Mouse (Mus musculus): Measurements from ENCODE around the gene Skap1. TPM values are rescaled to one million over a fixed set of nuclear protein-coding genes. Genes with fewer than 3 reads are reported as not detected.

The Skap1 gene
- polyA plus RNA-seq, 1 experiment from 2014 or later, result 1.4 TPM

DNA sequence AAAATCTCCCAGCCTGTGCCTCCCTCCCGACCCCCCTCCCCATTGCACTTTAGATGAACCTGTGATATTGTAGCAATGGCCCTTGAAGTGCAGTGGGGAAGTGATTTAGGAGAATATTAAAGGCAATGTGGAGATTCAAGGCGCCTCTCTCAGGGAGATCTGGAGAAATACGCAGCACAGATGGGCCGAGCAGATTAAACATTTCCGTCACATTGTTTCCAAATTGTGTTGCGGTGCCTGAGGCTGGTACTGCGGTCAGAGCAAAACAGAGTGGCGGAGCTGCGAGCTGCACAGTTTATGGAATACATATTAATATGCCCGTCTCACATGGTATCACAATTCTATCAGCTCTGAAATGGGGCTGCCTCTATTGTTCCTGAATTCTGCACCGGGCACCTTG is 278.6 kb downstream of the Skap1 start:
- H3K9ac ChIP-seq (ENCODE audit: low read length), result no peak overlapping the region
- H3K4me3 ChIP-seq (replicated peaks; ENCODE audit: low read length), result no peak overlapping the region
- 19% methylated on average over 11 of the region's 11 CpGs for WGBS
- H3K4me1 ChIP-seq (ENCODE audit: control insufficient read depth, insufficient read depth, low read length), result no peaks in the 10 kb centered on the region
- no peak for ATAC-seq (ENCODE audit: insufficient read depth, low FRiP score)
- no peaks in the 10 kb centered on the region for H3K9me3 ChIP-seq (replicated peaks; ENCODE audit: control insufficient read depth, low read length)
- no peaks in the 10 kb centered on the region for H3K36me3 ChIP-seq (ENCODE audit: control insufficient read depth, insufficient read depth, low read length)
- no peaks in the 10 kb centered on the region; the same call in 1 of the 2 replicates for H3K27me3 ChIP-seq (ENCODE audit: control insufficient read depth, insufficient read depth, low read length)
- peak overlapping the region; percentile 24; the same call in 1 of the 2 replicates for H3K4me2 ChIP-seq (ENCODE audit: low read depth, low read length)
- H3K27ac ChIP-seq (ENCODE audit: low read length), result no peak overlapping the region

DNA sequence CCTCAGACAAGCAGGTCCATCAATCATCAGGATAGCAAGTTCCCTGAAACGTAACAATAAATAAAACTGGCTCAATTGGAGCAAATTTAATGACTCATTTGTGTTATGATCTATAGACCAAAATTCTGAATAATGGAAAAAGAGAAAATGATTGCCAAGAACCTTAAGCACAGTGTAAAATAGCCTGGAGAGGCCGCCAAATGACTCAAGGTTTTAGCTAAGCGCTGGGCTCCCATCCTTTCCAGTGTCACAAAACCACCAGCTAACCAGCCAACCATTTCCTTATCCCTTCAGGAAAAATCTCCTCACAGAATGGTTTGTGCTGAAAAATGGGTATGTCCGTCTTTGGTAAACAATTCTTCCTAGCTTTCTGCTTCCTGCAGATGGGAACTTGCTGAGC is 279.5 kb downstream of the Skap1 start:
- 64% methylated on average over 4 of the region's 4 CpGs for WGBS
- no peaks in the 10 kb centered on the region for H3K4me1 ChIP-seq (ENCODE audit: control insufficient read depth, insufficient read depth, low read length)
- no peaks in the 10 kb centered on the region for H3K9me3 ChIP-seq (replicated peaks; ENCODE audit: control insufficient read depth, low read length)
- H3K4me3 ChIP-seq (replicated peaks; ENCODE audit: low read length), result no peak overlapping the region
- no peaks in the 10 kb centered on the region; the same call in 1 of the 2 replicates for H3K27me3 ChIP-seq (ENCODE audit: control insufficient read depth, insufficient read depth, low read length)
- no peak overlapping the region for H3K4me2 ChIP-seq (ENCODE audit: low read depth, low read length)
- H3K9ac ChIP-seq (ENCODE audit: low read length), result no peak overlapping the region
- no peak overlapping the region for H3K27ac ChIP-seq (ENCODE audit: low read length)
- H3K36me3 ChIP-seq (ENCODE audit: control insufficient read depth, insufficient read depth, low read length), result no peaks in the 10 kb centered on the region
- ATAC-seq (ENCODE audit: insufficient read depth, low FRiP score), result no peak

DNA sequence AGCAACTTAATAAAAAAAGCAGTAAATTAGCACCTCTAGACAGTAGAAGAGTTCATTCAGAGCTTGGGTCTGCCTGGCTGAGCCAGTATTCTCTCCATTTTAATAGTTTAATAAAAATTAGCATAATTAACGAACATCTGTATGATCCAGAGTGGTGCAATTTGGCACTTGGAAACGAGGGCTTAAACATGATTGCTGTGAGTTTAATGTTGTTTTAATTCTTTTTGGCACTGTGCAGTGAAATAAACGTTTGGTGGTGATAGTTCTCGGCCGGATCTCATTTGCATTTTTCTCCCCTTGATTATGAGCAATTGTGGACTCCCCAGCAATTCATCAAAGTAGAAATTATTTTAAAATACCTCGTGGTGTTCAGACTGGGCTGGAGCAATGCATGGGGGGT is 282.3 kb downstream of the Skap1 start:
- H3K4me1 ChIP-seq (ENCODE audit: control insufficient read depth, insufficient read depth, low read length), result no peaks in the 10 kb centered on the region
- H3K9me3 ChIP-seq (replicated peaks; ENCODE audit: control insufficient read depth, low read length), result no peaks in the 10 kb centered on the region
- no peak for ATAC-seq (ENCODE audit: insufficient read depth, low FRiP score)
- no peak overlapping the region for H3K27ac ChIP-seq (ENCODE audit: low read length)
- no peak overlapping the region for H3K4me2 ChIP-seq (ENCODE audit: low read depth, low read length)
- no peak overlapping the region for H3K9ac ChIP-seq (ENCODE audit: low read length)
- H3K4me3 ChIP-seq (replicated peaks; ENCODE audit: low read length), result no peak overlapping the region
- no peaks in the 10 kb centered on the region; the same call in 1 of the 2 replicates for H3K27me3 ChIP-seq (ENCODE audit: control insufficient read depth, insufficient read depth, low read length)
- WGBS, result 63% methylated on average over 6 of the region's 6 CpGs
- no peaks in the 10 kb centered on the region for H3K36me3 ChIP-seq (ENCODE audit: control insufficient read depth, insufficient read depth, low read length)

DNA sequence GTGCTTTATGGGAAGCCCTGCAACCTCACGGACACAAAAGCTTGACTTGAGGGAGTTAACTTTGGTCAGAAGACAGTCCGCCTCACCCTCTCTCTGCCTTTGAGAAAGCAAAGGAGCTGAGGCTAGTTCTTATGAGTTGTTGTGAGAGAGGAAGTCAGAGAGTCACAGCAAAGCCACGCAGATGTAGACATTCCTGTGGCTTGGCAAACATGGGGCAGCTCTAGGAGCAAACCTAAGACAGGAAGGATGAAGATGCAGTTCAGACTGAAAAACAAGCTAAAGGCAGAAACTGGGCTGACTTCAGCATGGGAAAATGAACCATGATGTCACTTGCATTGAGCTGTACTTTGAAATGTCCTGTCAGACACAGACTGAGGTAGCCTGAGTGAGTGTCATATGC is 283.2 kb downstream of the Skap1 start:
- Histone ChIP-seq H3K4me3 (replicated peaks; ENCODE audit: low read length) (no peak overlapping the region), H3K9ac (ENCODE audit: low read length) (no peak overlapping the region), H3K9me3 (replicated peaks; ENCODE audit: control insufficient read depth, low read length) (no peaks in the 10 kb centered on the region), H3K4me1 (ENCODE audit: control insufficient read depth, insufficient read depth, low read length) (no peaks in the 10 kb centered on the region), H3K27me3 (ENCODE audit: control insufficient read depth, insufficient read depth, low read length) (no peaks in the 10 kb centered on the region), H3K36me3 (ENCODE audit: control insufficient read depth, insufficient read depth, low read length) (no peaks in the 10 kb centered on the region), H3K4me2 (ENCODE audit: low read depth, low read length) (no peak overlapping the region), H3K27ac (ENCODE audit: low read length) (no peak overlapping the region)
- WGBS, result 41% methylated on average over 3 of the region's 3 CpGs
- no peak for ATAC-seq (ENCODE audit: insufficient read depth, low FRiP score)

DNA sequence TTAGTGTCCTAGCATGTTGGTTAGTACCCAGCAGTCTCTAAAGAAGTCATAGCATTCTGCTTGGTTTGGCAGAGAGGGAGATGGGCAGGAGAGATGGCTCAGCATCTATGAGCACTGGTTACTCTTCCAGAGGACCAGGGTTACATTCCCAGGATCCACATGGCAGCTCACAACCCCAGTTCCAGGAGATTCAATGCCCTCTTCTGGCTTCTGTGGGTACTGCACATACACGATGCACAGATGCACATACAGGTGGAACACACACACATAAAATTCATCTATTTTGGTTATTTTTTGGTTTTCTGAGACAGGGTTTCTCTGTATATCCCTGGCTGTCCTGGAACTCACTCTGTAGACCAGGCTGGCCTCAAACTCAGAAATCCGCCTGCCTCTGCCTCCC is 290.9 kb downstream of the Skap1 start:
- H3K9ac ChIP-seq (ENCODE audit: low read length), result no peak overlapping the region
- H3K9me3 ChIP-seq (replicated peaks; ENCODE audit: control insufficient read depth, low read length), result no peaks in the 10 kb centered on the region
- no peaks in the 10 kb centered on the region for H3K27me3 ChIP-seq (ENCODE audit: control insufficient read depth, insufficient read depth, low read length)
- H3K4me1 ChIP-seq (ENCODE audit: control insufficient read depth, insufficient read depth, low read length), result no peaks in the 10 kb centered on the region
- no peak overlapping the region for H3K4me2 ChIP-seq (ENCODE audit: low read depth, low read length)
- no peak for ATAC-seq (ENCODE audit: insufficient read depth, low FRiP score)
- 92% methylated on average over 2 of the region's 2 CpGs for WGBS
- no peak overlapping the region for H3K4me3 ChIP-seq (replicated peaks; ENCODE audit: low read length)
- H3K27ac ChIP-seq (ENCODE audit: low read length), result no peak overlapping the region
- no peaks in the 10 kb centered on the region for H3K36me3 ChIP-seq (ENCODE audit: control insufficient read depth, insufficient read depth, low read length)

DNA sequence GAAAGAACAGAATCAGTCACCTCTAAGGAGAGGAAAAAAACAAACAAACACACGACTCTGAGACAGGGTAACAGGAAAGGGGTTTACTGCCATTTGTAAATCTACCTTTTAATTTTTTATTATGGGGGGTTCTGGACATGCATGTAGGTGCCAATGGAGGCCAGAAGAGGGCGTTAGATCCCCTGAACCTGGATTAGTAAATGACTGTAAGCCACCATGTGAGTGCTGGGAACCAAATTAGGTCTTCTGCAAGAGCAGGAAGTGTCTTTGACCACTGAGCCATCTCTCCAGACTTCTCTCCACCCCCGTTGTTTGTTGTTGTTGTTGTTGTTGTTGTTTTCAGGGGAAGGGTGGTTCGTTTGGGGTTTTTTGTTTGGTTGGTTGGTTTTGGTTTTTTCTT is 293.0 kb downstream of the Skap1 start:
- ATAC-seq (ENCODE audit: insufficient read depth, low FRiP score), result no peak

DNA sequence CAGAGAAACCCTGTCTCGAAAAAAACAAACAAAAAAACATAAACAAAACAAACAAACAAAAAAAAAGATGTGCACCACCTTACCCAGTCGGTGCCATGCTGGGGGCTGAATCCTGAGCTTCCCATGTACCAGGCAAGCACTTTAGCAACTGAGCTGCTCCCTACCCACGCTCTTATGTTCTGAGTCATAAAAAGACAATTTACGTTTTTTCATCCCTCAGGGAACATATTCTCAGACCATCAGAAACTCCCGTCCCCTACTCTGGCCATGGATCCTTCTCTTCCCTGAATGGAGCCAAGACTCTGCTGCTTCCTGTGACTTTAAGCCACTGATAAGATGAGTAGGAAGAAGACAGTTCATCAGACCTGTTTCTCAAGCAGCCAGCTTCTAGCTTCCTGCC is 294.0 kb downstream of the Skap1 start:
- no peak overlapping the region for H3K4me2 ChIP-seq (ENCODE audit: low read depth, low read length)
- H3K27me3 ChIP-seq (ENCODE audit: control insufficient read depth, insufficient read depth, low read length), result no peaks in the 10 kb centered on the region
- H3K27ac ChIP-seq (ENCODE audit: low read length), result no peak overlapping the region
- no peaks in the 10 kb centered on the region for H3K9me3 ChIP-seq (replicated peaks; ENCODE audit: control insufficient read depth, low read length)
- 61% methylated on average over 5 of the region's 5 CpGs for WGBS
- no peaks in the 10 kb centered on the region for H3K4me1 ChIP-seq (ENCODE audit: control insufficient read depth, insufficient read depth, low read length)
- no peak overlapping the region for H3K4me3 ChIP-seq (replicated peaks; ENCODE audit: low read length)
- no peak for ATAC-seq (ENCODE audit: insufficient read depth, low FRiP score)
- H3K36me3 ChIP-seq (ENCODE audit: control insufficient read depth, insufficient read depth, low read length), result no peaks in the 10 kb centered on the region
- H3K9ac ChIP-seq (ENCODE audit: low read length), result no peak overlapping the region

More for the DNA sequence above, 293.0 kb downstream of the Skap1 start:
- no peak overlapping the region for H3K4me3 ChIP-seq (replicated peaks; ENCODE audit: low read length)
- no peaks in the 10 kb centered on the region for H3K36me3 ChIP-seq (ENCODE audit: control insufficient read depth, insufficient read depth, low read length)
- no peak overlapping the region for H3K27ac ChIP-seq (ENCODE audit: low read length)
- H3K9ac ChIP-seq (ENCODE audit: low read length), result no peak overlapping the region
- H3K27me3 ChIP-seq (ENCODE audit: control insufficient read depth, insufficient read depth, low read length), result no peaks in the 10 kb centered on the region
- no peaks in the 10 kb centered on the region for H3K9me3 ChIP-seq (replicated peaks; ENCODE audit: control insufficient read depth, low read length)
- H3K4me2 ChIP-seq (ENCODE audit: low read depth, low read length), result no peak overlapping the region
- H3K4me1 ChIP-seq (ENCODE audit: control insufficient read depth, insufficient read depth, low read length), result no peaks in the 10 kb centered on the region
- WGBS, result 48% methylated on average over 4 of the region's 4 CpGs

DNA sequence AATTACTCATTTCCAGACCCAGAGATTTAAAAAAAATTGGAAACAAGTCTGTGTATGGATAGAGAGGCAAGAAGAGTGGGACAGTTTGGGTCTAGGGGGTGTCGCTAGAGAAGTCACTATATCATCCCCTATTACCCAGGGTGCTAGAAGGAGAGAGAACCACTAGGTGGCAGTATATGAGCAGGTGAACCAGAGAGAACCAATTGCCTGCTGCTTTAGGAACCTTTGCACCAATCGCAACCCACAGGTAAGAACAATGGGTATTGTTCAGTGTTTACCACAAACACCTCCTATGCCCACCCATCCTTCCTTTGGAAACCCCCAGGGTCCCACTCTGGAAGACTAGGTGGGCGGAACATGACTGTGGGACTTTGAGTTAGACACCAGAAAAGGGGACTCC is 295.6 kb downstream of the Skap1 start:
- H3K27me3 ChIP-seq (ENCODE audit: control insufficient read depth, insufficient read depth, low read length), result no peaks in the 10 kb centered on the region
- H3K27ac ChIP-seq (ENCODE audit: low read length), result no peak overlapping the region
- 0 out of 2 replicates have a peak, but pooled peaks have one; percentile 37 for ATAC-seq (ENCODE audit: insufficient read depth, low FRiP score)
- no peak overlapping the region for H3K4me2 ChIP-seq (ENCODE audit: low read depth, low read length)
- H3K4me1 ChIP-seq (ENCODE audit: control insufficient read depth, insufficient read depth, low read length), result no peaks in the 10 kb centered on the region
- no peak overlapping the region for H3K4me3 ChIP-seq (replicated peaks; ENCODE audit: low read length)
- no peaks in the 10 kb centered on the region for H3K36me3 ChIP-seq (ENCODE audit: control insufficient read depth, insufficient read depth, low read length)
- no peak overlapping the region for H3K9ac ChIP-seq (ENCODE audit: low read length)
- WGBS, result 47% methylated on average over 3 of the region's 3 CpGs
- H3K9me3 ChIP-seq (replicated peaks; ENCODE audit: control insufficient read depth, low read length), result no peaks in the 10 kb centered on the region

DNA sequence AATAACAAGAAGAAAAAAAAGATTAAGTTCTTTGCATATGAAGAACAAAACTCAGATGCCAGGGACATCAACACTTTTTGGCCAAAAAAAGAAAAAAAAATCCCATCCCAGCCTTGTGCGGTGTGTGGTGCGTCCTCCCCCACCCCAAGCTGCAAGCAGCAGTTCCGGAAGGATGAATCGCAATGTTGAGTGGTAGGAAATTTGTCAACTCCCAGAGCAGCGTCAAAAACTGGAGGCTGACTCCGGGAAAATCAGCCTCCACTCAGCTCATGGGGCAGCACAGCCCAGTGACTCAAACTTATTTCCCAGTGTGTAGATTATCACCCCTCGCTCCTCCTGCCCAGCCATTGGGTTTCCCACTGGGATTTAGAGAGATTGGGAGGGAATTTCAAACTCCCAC is 297.6 kb downstream of the Skap1 start:
- Histone ChIP-seq H3K27me3 (ENCODE audit: control insufficient read depth, insufficient read depth, low read length) (no peaks in the 10 kb centered on the region), H3K4me1 (ENCODE audit: control insufficient read depth, insufficient read depth, low read length) (0 out of 2 replicates have a peak, but pooled peaks cover 2% of the 10 kb centered on the region), H3K27ac (ENCODE audit: low read length) (no peak overlapping the region), H3K36me3 (ENCODE audit: control insufficient read depth, insufficient read depth, low read length) (no peaks in the 10 kb centered on the region), H3K4me2 (ENCODE audit: low read depth, low read length) (no peak overlapping the region), H3K9ac (ENCODE audit: low read length) (no peak overlapping the region), H3K4me3 (replicated peaks; ENCODE audit: low read length) (no peak overlapping the region), H3K9me3 (replicated peaks; ENCODE audit: control insufficient read depth, low read length) (no peaks in the 10 kb centered on the region)
- ATAC-seq (ENCODE audit: insufficient read depth, low FRiP score), result no peak
- 50% methylated on average over 7 of the region's 7 CpGs for WGBS

Measured in stomach, embryonic 16.5 days (tissue).